Mouse (Mus musculus) liver, embryonic 11.5 days (tissue): ENCODE data around the gene Padi3. TPM values are rescaled to one million over a fixed set of nuclear protein-coding genes. Genes with fewer than 3 reads are reported as not detected.

Experiments
- ATAC-seq: fragments of 200-750 bp; cut with Nextera tagmentation; replicated peaks from 2 replicates; pipeline ENCODE4 v1.8.0; 2017; ENCODE audit warnings: moderate number of reproducible peaks, mild to moderate bottlenecking, moderate TSS enrichment, moderate library complexity; ENCODE audit not compliant: low FRiP score
- DNase-seq: peaks from one replicate; pipeline ENCODE4 v3.0.0-alpha.2; 2017; ENCODE audit warnings: low spot score
- H3K27ac ChIP-seq: fragments of 300-500 bp; sonication (generic); 2 replicates; pipeline ENCODE4 v1.5.1; 2014; ENCODE audit warnings: mild to moderate bottlenecking, low read depth, low read length, control low read depth
- H3K27me3 ChIP-seq: fragments of 300-500 bp; sonication (generic); replicated peaks from 2 replicates; pipeline ENCODE4 v1.6.1; 2014; ENCODE audit warnings: low read length, mixed read lengths; ENCODE audit not compliant: control insufficient read depth, insufficient read depth
- H3K36me3 ChIP-seq: fragments of 300-500 bp; sonication (generic); 2 replicates; pipeline ENCODE4 v1.6.1; 2014; ENCODE audit warnings: mild to moderate bottlenecking, low read length, moderate library complexity, mixed read lengths; ENCODE audit not compliant: control insufficient read depth, insufficient read depth
- H3K4me1 ChIP-seq: fragments of 300-500 bp; sonication (generic); replicated peaks from 2 replicates; pipeline ENCODE4 v1.6.1; 2014; ENCODE audit warnings: low read length, mixed read lengths; ENCODE audit not compliant: control insufficient read depth, insufficient read depth
- H3K4me2 ChIP-seq: fragments of 300-500 bp; sonication (generic); 2 replicates; pipeline ENCODE4 v1.6.1; 2014; ENCODE audit warnings: mild to moderate bottlenecking, control low read depth, moderate library complexity
- H3K4me3 ChIP-seq: fragments of 300-500 bp; sonication (generic); 2 replicates; pipeline ENCODE4 v1.5.1; 2014; ENCODE audit warnings: low read depth, low read length, control low read depth
- H3K9ac ChIP-seq: fragments of 300-500 bp; sonication (generic); 2 replicates; pipeline ENCODE4 v1.6.1; 2014; ENCODE audit warnings: low read depth, low read length, control low read depth
- H3K9me3 ChIP-seq: fragments of 300-500 bp; sonication (generic); 2 replicates; pipeline ENCODE4 v1.6.1; 2016; ENCODE audit warnings: low read length, inconsistent platforms, mixed read lengths; ENCODE audit not compliant: control insufficient read depth
- WGBS: fragments of 180-500 bp; shearing (Covaris S2); extraction: QIAGEN DNeasy Blood & Tissue Kit; methylation state at CpG from one replicate; pipeline ENCODE4 v1.1.7; 2014; 5-methylcytosine and 5-hydroxymethylcytosine counted together
- polyA plus RNA-seq: library from polyadenylated mRNA; unstranded; fragments of >200 nt; fragmentation: Nextera tagmentation; extraction: Ambion mirVana; gene quantifications from 2 replicates; pipeline ENCODE4 v1.2.1, GENCODE M21; 2014

The Padi3 gene
- polyA plus RNA-seq, 1 experiment from 2014 or later, result 0.56 TPM

GRCm38 (mm10) chr4:140780507-140780906 is 29.9 kb downstream of the Padi3 start:
- H3K27ac ChIP-seq, result no peak overlapping the region
- no peak overlapping the region for H3K4me3 ChIP-seq
- no peak overlapping the region for H3K4me2 ChIP-seq
- DNase-seq (no peak), ATAC-seq (no peak)
- H3K36me3 ChIP-seq, result no peaks in the 10 kb centered on the region
- no peaks in the 10 kb centered on the region for H3K4me1 ChIP-seq
- H3K27me3 ChIP-seq, result no peaks in the 10 kb centered on the region
- no peak overlapping the region for H3K9ac ChIP-seq
- H3K9me3 ChIP-seq, result no peaks in the 10 kb centered on the region
- WGBS, result 76% methylated on average over 14 of the region's 14 CpGs

GRCm38 (mm10) chr4:140779803-140780397 is 30.5 kb downstream of the Padi3 start:
- H3K27ac ChIP-seq, result no peak overlapping the region
- H3K4me3 ChIP-seq, result no peak overlapping the region
- DNase-seq, result no peak
- no peak overlapping the region for H3K4me2 ChIP-seq
- ATAC-seq, result peak; percentile 36; the same call in 1 of the 2 replicates
- H3K27me3 ChIP-seq, result no peaks in the 10 kb centered on the region
- H3K9me3 ChIP-seq, result no peaks in the 10 kb centered on the region
- H3K4me1 ChIP-seq, result no peaks in the 10 kb centered on the region
- 35% methylated on average over 19 of the region's 19 CpGs for WGBS
- H3K9ac ChIP-seq, result no peak overlapping the region
- no peaks in the 10 kb centered on the region for H3K36me3 ChIP-seq

- no peaks in the 10 kb centered on the region for H3K9me3 ChIP-seq
- no peaks in the 10 kb centered on the region for H3K4me1 ChIP-seq
- H3K9ac ChIP-seq, result no peak overlapping the region
- WGBS, result 73% methylated on average over 13 of the region's 13 CpGs
- DNase-seq (no peak), ATAC-seq (no peak)
- no peaks in the 10 kb centered on the region for H3K27me3 ChIP-seq
- H3K4me3 ChIP-seq, result no peak overlapping the region
- no peak overlapping the region for H3K27ac ChIP-seq
- H3K36me3 ChIP-seq, result no peaks in the 10 kb centered on the region
- no peak overlapping the region for H3K4me2 ChIP-seq
Observed at GRCm38 (mm10) chr4:140776623-140777022, 33.8 kb downstream of the Padi3 start.

GRCm38 (mm10) chr4:140775876-140776275 is 34.6 kb downstream of the Padi3 start:
- no peak overlapping the region for H3K9ac ChIP-seq
- H3K27me3 ChIP-seq, result no peaks in the 10 kb centered on the region
- H3K36me3 ChIP-seq, result no peaks in the 10 kb centered on the region
- H3K4me2 ChIP-seq, result no peak overlapping the region
- no peak overlapping the region for H3K4me3 ChIP-seq
- ATAC-seq (no peak), DNase-seq (no peak)
- 83% methylated on average over 10 of the region's 10 CpGs for WGBS
- H3K9me3 ChIP-seq, result no peaks in the 10 kb centered on the region
- H3K27ac ChIP-seq, result no peak overlapping the region
- H3K4me1 ChIP-seq, result peaks cover 4% of the 10 kb centered on the region; the same call in 1 of the 2 replicates

- H3K4me3 ChIP-seq, result no peak overlapping the region
- peaks cover 10% of the 10 kb centered on the region for H3K4me1 ChIP-seq
- 81% methylated on average over 9 of the region's 9 CpGs for WGBS
- H3K9me3 ChIP-seq, result no peaks in the 10 kb centered on the region
- no peaks in the 10 kb centered on the region for H3K27me3 ChIP-seq
- no peak overlapping the region for H3K27ac ChIP-seq
- H3K36me3 ChIP-seq, result no peaks in the 10 kb centered on the region
- H3K4me2 ChIP-seq, result no peak overlapping the region
- no peak overlapping the region for H3K9ac ChIP-seq
- ATAC-seq (no peak), DNase-seq (no peak)
Observed at GRCm38 (mm10) chr4:140774893-140775292, 35.6 kb downstream of the Padi3 start.

- H3K4me2 ChIP-seq, result no peak within 1 kb of the TSS
- DNase-seq (no peak), ATAC-seq (no peak)
- no peaks in the 10 kb centered on the region for H3K9me3 ChIP-seq
- no peak within 1 kb of the TSS for H3K27ac ChIP-seq
- no peak within 1 kb of the TSS for H3K4me3 ChIP-seq
- H3K27me3 ChIP-seq, result no peaks in the 10 kb centered on the region
- H3K4me1 ChIP-seq, result peaks cover 10% of the 10 kb centered on the region
- no peak within 1 kb of the TSS for H3K9ac ChIP-seq
- 76% methylated on average over 21 of the region's 21 CpGs for WGBS
- H3K36me3 ChIP-seq, result no peaks in the 10 kb centered on the region
Observed at GRCm38 (mm10) chr4:140774025-140774800, 36.2 kb downstream of the Padi3 start, which contains the start of gene Padi4. Gene Padi4 (minus strand): TSS chr4:140774236.

GRCm38 (mm10) chr4:140771091-140771490 is 39.4 kb downstream of the Padi3 start:
- H3K4me2 ChIP-seq, result peak overlapping the region; percentile 3; the same call in 1 of the 2 replicates
- 22% methylated on average over 4 of the region's 4 CpGs for WGBS
- H3K4me1 ChIP-seq, result peaks cover 10% of the 10 kb centered on the region
- no peaks in the 10 kb centered on the region for H3K36me3 ChIP-seq
- no peak for ATAC-seq
- no peak overlapping the region for H3K27ac ChIP-seq
- no peaks in the 10 kb centered on the region for H3K9me3 ChIP-seq
- no peak overlapping the region for H3K9ac ChIP-seq
- no peak overlapping the region for H3K4me3 ChIP-seq
- no peak for DNase-seq
- H3K27me3 ChIP-seq, result no peaks in the 10 kb centered on the region

GRCm38 (mm10) chr4:140770433-140770832 is 40.0 kb downstream of the Padi3 start:
- H3K9me3 ChIP-seq, result no peaks in the 10 kb centered on the region
- H3K4me1 ChIP-seq, result peaks cover 10% of the 10 kb centered on the region
- no peak overlapping the region for H3K27ac ChIP-seq
- no peaks in the 10 kb centered on the region for H3K27me3 ChIP-seq
- peak; percentile 32; the same call in 1 of the 2 replicates for ATAC-seq
- no peaks in the 10 kb centered on the region for H3K36me3 ChIP-seq
- DNase-seq, result peak; percentile 54
- peak overlapping the region; percentile 39 for H3K4me3 ChIP-seq
- 9% methylated on average over 13 of the region's 13 CpGs for WGBS
- peak overlapping the region; percentile 65 for H3K4me2 ChIP-seq
- peak overlapping the region; percentile 30; the same call in 1 of the 2 replicates for H3K9ac ChIP-seq
